Mouse (Mus musculus) embryonic facial prominence, embryonic 15.5 days (tissue): ENCODE data around the gene Slc26a9. TPM values are rescaled to one million over a fixed set of nuclear protein-coding genes. Genes with fewer than 3 reads are reported as not detected.
"Not testable (repeated sequence)": the region's sequence is repeated elsewhere in the genome, so short reads cannot be mapped to it uniquely, and the experiment has no call there.

Experiments
- ATAC-seq: fragments of 200-750 bp; cut with Nextera tagmentation; 2 replicates; pipeline ENCODE4 v1.8.0; 2017; ENCODE audit warnings: low read depth, moderate TSS enrichment; ENCODE audit not compliant: insufficient number of reproducible peaks, low FRiP score, low TSS enrichment
- H3K27ac ChIP-seq: fragments of 300-500 bp; sonication (generic); replicated peaks from 2 replicates; pipeline ENCODE4 v1.5.1; 2015; ENCODE audit warnings: mild to moderate bottlenecking, inconsistent platforms
- H3K27me3 ChIP-seq: fragments of 300-500 bp; sonication (generic); 2 replicates; pipeline ENCODE4 v1.6.1; 2015; ENCODE audit warnings: inconsistent platforms
- H3K36me3 ChIP-seq: fragments of 300-500 bp; sonication (generic); 2 replicates; pipeline ENCODE4 v1.6.1; 2015; ENCODE audit warnings: mild to moderate bottlenecking, inconsistent platforms
- H3K4me1 ChIP-seq: fragments of 300-500 bp; sonication (generic); 2 replicates; pipeline ENCODE4 v1.6.1; 2015; ENCODE audit warnings: inconsistent platforms
- H3K4me2 ChIP-seq: fragments of 300-500 bp; sonication (generic); replicated peaks from 2 replicates; pipeline ENCODE4 v1.6.1; 2015; ENCODE audit warnings: mild to moderate bottlenecking, inconsistent platforms
- H3K4me3 ChIP-seq: fragments of 300-500 bp; sonication (generic); replicated peaks from 2 replicates; pipeline ENCODE4 v1.5.1; 2015; ENCODE audit warnings: mild to moderate bottlenecking, inconsistent platforms
- H3K9ac ChIP-seq: fragments of 300-500 bp; sonication (generic); 2 replicates; pipeline ENCODE4 v1.6.1; 2015; ENCODE audit warnings: inconsistent platforms
- H3K9me3 ChIP-seq: fragments of 300-500 bp; sonication (generic); replicated peaks from 2 replicates; pipeline ENCODE4 v1.6.1; 2016; ENCODE audit warnings: inconsistent platforms
- WGBS: fragments of 180-500 bp; shearing (Covaris S2); methylation state at CpG from one replicate; pipeline ENCODE4 v1.1.7; 2015; 5-methylcytosine and 5-hydroxymethylcytosine counted together
- polyA plus RNA-seq: library from polyadenylated mRNA; unstranded; fragments of >200 nt; fragmentation: Nextera tagmentation; extraction: Ambion mirVana; gene quantifications from 2 replicates; pipeline ENCODE4 v1.2.1, GENCODE M21; 2015

The Slc26a9 gene
- polyA plus RNA-seq, 1 experiment from 2014 or later: 0.72 TPM

DNA sequence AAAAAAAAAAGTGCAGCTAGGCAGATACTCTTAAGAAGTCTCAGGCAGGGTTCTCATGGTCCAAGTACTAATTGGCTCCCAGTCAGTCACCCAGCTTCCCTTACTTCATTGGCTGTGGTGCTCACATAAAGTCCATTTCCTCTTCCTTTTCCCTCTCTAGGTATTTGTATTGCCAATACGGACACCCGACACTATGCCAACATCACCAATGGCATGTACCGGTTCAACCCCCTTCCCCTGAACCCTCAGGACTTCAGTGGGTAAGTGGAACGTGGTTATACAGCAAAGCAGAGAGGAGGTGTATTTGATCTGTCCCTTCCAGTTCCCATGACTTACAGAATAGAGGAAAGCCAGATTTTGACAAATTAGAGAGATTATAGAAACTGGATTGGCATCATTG lies 69.9 kb downstream of the Slc26a9 start:
- Histone ChIP-seq H3K27ac (no peak overlapping the region), H3K4me1 (no peaks in the 10 kb centered on the region), H3K36me3 (no peaks in the 10 kb centered on the region), H3K9ac (no peak overlapping the region), H3K4me3 (no peak overlapping the region), H3K27me3 (no peaks in the 10 kb centered on the region), H3K9me3 (no peaks in the 10 kb centered on the region), H3K4me2 (no peak overlapping the region)
- no peak for ATAC-seq
- WGBS: 74% methylated on average over 4 of the region's 4 CpGs

DNA sequence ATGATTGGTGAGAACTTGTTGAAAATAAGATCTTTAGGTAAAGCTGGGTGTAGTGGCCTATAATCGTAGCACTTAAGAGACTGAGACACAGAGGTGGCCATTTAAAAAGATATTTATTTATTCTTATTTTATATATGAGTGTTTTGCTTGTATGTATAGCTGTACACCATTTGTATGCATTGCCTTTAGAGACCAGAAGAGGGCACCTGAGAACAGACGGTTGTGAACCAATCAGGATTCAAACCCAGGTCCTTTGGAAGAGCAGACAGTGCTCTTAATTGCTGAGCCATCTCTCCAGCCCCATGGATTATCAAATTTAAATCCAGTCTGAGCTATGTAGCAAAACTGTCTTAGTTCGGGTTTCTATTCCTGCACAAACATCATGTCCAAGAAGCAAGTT lies 70.4 kb downstream of the Slc26a9 start:
- Histone ChIP-seq H3K4me3 (no peak overlapping the region), H3K27me3 (no peaks in the 10 kb centered on the region), H3K9me3 (0 out of 2 replicates have a peak, but pooled peaks cover 1% of the 10 kb centered on the region), H3K4me2 (no peak overlapping the region), H3K4me1 (no peaks in the 10 kb centered on the region), H3K9ac (no peak overlapping the region), H3K27ac (no peak overlapping the region), H3K36me3 (no peaks in the 10 kb centered on the region)
- ATAC-seq: no peak
- 92% methylated on average over 3 of the region's 3 CpGs for WGBS

DNA sequence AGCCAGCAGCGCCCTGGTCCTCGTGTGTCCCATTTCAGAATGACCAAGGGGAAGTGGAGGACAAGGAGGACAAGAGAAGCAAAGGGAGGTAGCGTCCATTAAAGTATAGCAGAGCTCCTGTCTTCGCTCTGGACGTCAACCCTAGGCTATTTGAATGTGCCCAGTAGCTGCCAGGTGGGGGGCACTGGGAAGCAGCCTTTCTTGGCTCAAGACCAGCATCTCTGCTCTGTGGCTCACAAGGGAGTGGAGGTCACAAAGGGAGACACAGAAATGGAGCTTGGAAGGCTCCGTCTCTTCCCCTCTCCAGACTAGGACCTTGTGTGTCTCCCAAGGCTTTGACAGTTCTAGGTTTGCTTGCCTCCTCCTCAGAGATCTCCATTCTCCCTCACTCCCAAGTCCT lies 73.1 kb downstream of the Slc26a9 start:
- no peak overlapping the region for H3K9ac ChIP-seq
- 79% methylated on average over 6 of the region's 6 CpGs for whole genome bisulfite sequencing
- H3K9me3 ChIP-seq: 0 out of 2 replicates have a peak, but pooled peaks cover 3% of the 10 kb centered on the region
- no peak overlapping the region for H3K4me3 ChIP-seq
- H3K27ac ChIP-seq: no peak overlapping the region
- H3K4me1 ChIP-seq: no peaks in the 10 kb centered on the region
- H3K36me3 ChIP-seq: no peaks in the 10 kb centered on the region
- ATAC-seq: no peak
- no peaks in the 10 kb centered on the region for H3K27me3 ChIP-seq
- no peak overlapping the region for H3K4me2 ChIP-seq

DNA sequence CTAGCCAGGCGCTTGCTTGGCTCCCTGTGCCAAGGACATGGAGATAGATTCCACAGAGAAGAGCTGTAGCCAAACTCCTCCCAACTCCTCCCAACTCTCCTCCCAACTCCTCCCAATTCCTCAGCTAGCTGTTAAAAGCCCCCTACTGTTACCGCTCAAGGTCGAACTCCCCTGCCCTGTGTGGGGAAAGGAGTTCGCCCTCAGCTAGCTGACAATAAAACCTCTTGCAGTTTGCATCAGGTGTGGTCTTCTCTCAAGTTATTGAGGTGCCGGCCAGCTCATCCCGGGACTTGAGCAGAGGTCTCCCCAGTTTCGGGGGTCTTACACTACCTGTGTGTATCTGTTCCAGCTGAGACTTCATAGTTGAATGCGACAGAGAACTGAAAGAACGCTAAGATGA lies 76.5 kb downstream of the Slc26a9 start:
- WGBS: 68% methylated on average over 8 of the region's 9 CpGs
- not testable (repeated sequence) for H3K36me3 ChIP-seq, H3K9ac ChIP-seq, H3K27me3 ChIP-seq, H3K4me2 ChIP-seq, H3K4me3 ChIP-seq, H3K9me3 ChIP-seq, ATAC-seq, H3K4me1 ChIP-seq
- H3K27ac ChIP-seq: 0 out of 2 replicates have a peak overlapping the region, but pooled peaks have one; percentile 28

DNA sequence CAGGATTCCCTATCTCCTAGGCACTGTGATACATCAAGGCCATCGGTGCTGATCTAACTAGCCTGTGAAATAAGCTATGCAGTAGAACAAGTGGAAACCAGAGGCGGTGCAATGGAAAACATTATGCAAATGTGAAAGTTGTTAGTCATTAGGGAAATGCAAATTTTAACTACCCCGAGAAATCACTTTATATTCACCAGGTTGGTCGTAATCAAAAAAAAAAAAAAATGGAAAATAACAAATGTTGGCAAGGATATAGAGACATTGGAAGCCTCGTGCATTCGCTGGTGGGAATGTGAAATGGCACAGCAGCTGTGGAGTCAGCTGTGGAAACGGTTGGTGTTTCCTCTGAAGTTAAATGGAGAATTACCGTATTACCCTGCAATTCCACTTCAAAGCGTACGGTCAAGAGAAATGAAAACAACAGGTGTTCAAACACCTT lies 77.1 kb downstream of the Slc26a9 start:
- H3K27ac ChIP-seq: 0 out of 2 replicates have a peak overlapping the region, but pooled peaks have one; percentile 28
- H3K9me3 ChIP-seq: 0 out of 2 replicates have a peak, but pooled peaks cover 3% of the 10 kb centered on the region
- H3K36me3 ChIP-seq: no peaks in the 10 kb centered on the region
- no peak for ATAC-seq
- no peak overlapping the region for H3K4me3 ChIP-seq
- H3K27me3 ChIP-seq: no peaks in the 10 kb centered on the region
- H3K9ac ChIP-seq: no peak overlapping the region
- 61% methylated on average over 10 of the region's 10 CpGs for WGBS
- no peaks in the 10 kb centered on the region for H3K4me1 ChIP-seq
- H3K4me2 ChIP-seq: no peak overlapping the region

Other genes with a start within 250 kb of the Slc26a9 start
- 17.9 and 18.0 TPM in 2 replicates for gene Srgap2, start 216.7 kb upstream of the Slc26a9 start, polyA plus RNA-seq
- 2.2 and 2.4 TPM in 2 replicates for gene Fam72a, start 216.1 kb upstream of the Slc26a9 start, polyA plus RNA-seq
- not detected in 2 replicates for gene Avpr1b, start 144.8 kb upstream of the Slc26a9 start, polyA plus RNA-seq
- 1.1 and 1.3 TPM in 2 replicates for gene Ctse, start 105.7 kb upstream of the Slc26a9 start, polyA plus RNA-seq
- 17.0 and 19.2 TPM in 2 replicates for gene Rab7b, start 55.3 kb upstream of the Slc26a9 start, polyA plus RNA-seq
- gene Pm20d1, start 53.4 kb downstream of the Slc26a9 start, polyA plus RNA-seq: 0.72 and 1.2 TPM in 2 replicates
- 17.8 and 18.3 TPM in 2 replicates for gene Slc41a1, start 83.5 kb downstream of the Slc26a9 start, polyA plus RNA-seq
- 27.4 and 30.5 TPM in 2 replicates for gene Rab29, start 123.2 kb downstream of the Slc26a9 start, polyA plus RNA-seq
- 60.5 and 67.0 TPM in 2 replicates for gene Nucks1, start 166.5 kb downstream of the Slc26a9 start, polyA plus RNA-seq
- 12.6 and 13.3 TPM in 2 replicates for gene Slc45a3, start 218.9 kb downstream of the Slc26a9 start, polyA plus RNA-seq